Mouse (Mus musculus): Measurements from ENCODE around the gene Chd8.

GRCm38 (mm10) chr14:52189519-52189918 lies 68.1 kb downstream of the Chd8 start:
- TF ChIP-seq CTCF (IDR thresholded peaks at IDR 0.05; ENCODE audit: control insufficient read depth, insufficient read depth, low read length) (no peak), POLR2A (IDR thresholded peaks at IDR 0.05; ENCODE audit: borderline replicate concordance, control insufficient read depth, low read depth, low read length) (no peak)

All from bone marrow, adult 2 months (tissue).